Mouse (Mus musculus) R1 (cell line): Measurements from ENCODE around the gene Rcbtb2.
A peak's percentile ranks its signal among the peaks of the same experiment; 100 is the strongest.
"Not testable (repeated sequence)": the region's sequence is repeated elsewhere in the genome, so short reads cannot be mapped to it uniquely, and the experiment has no call there.

Experiments used
- DNase-seq: peaks from one replicate; pipeline ENCODE4 v3.0.0-alpha.2; 2018; ENCODE audit warnings: low read depth, low spot score

Rcbtb2 gene

DNA sequence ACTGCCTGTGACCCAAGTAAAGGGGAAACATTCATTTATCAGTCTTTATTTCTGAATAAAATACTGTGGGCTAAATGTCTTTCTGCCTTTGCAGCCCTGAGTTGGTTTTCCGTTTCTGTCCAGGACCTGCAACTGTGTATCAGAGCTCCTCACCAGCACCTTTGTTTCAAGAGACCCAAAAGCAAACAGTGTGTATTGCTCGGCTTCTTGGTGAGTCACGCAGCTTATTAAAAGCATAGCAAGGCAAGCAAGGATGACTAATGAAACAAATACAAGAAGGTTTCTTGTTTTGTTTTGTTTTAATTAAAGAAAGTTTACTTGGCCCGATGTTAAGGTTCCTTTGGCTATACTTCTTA lies at the start of gene Rcbtb2:
Rcbtb2 (plus strand) TSS at position 115 of the 356 bp plus-strand sequence.
- DNase-seq, result no peak

DNA sequence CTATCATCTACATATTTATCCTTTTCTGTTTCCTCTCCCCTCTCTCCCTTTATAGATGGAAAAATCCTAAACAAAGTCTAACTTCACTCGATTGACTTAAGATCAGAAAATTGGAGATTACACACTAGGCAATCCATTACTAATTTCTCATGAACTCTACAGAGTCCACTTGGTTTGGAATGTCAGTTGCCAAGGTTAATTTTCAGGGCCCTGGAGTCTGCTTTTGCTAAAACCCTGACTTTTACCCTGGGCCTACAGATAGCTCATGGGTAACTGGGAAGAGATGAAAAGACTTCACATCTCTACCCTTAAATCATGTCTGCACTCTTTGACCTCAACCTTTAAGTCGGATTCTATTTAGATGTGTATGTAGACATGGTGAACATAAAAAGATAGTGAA lies 39.3 kb upstream of the Rcbtb2 start:
- DNase-seq, result no peak

DNA sequence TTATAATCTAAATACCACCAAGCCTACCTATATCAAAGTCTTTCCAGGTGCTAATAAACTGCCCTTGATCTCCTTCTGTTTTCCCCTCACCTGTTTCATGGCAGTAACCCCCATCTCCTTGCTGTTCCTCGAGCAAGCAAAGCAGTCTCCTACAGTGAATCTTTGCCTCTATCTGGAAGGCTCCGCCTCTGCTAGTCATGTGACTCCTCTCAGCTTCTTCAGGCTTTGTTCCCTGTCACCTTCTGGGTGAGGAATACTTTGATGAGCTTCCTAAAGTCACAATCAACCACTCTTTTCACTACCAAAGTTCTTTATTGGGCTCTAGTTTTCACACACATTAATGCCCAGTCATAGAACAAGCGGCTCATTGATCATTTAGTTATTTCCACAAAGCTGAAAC lies 36.4 kb upstream of the Rcbtb2 start:
- DNase-seq, result no peak

DNA sequence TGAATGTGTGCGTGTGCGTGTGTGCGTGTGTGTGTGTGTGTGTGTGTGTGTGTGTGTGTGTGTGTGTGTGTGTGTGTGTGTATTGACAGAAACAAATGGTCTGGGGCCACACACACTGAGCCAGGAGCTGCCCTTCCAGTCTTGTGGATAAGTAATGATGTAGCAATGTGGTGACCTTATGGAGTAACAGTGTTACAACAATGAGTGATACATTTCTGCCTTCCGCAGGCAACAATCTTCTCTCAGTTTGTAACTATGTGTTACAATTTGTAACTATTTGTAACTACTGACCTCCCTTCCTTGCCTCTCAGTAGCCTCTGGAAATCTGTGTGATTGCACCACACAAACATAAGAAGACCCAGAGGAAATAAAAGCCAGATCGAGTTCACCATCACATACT lies 35.6 kb upstream of the Rcbtb2 start:
- no peak for DNase-seq

DNA sequence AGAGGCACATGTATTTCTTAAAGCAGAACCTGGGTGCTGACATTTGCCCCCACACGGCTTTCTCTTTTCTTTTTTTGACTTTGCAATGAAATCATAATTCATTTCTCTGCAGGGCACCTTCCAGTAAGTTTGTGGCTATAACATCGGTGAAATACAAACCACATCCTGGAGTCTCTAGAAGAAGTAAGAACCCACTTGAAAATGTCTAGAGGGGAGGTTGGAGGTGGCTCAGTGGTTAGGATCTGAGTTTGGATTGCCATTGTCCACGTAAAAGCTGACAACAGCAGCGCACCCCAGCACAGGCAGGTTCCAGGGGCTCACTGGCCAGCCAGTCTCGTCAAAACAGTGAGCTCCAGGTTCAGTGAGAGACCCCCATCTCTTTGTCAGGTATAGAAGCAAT lies 35.1 kb upstream of the Rcbtb2 start:
- no peak for DNase-seq

DNA sequence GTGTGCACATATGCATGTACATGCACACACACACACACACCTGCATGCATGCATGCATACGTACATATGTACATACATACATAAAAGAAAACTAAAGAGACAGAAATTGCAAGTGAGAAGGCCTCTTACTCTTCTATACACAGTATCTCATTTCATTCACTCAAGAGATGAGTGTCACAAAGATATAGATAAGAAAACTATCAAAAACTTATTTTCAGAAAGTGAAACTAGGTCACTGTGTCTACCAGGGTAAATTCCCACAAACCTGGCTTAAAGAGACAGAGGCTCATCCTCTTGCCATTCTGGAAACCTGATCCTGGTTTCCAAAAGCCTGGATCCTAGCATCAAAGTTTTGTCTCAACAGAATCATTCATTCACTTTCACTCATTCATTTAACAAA lies 34.6 kb upstream of the Rcbtb2 start:
- no peak for DNase-seq

DNA sequence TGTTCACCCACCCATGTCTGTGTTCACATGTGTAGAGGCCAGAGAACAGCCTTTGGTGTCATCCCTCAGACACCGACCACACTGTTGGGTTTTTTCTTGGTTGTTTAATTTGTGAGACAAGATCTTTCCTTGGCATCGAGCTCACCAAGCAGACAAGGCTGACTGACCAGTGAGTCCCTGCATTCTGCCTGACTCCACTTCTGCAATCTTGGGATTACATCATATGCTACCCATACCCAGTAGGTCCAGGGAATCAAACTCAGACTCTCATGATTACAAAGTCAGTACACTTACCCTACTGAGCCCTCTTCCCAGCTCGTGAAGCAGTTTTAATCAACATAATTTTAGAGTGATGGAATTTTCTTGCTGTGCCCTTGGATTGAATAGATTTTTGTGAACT lies 30.0 kb upstream of the Rcbtb2 start:
- DNase-seq, result no peak

DNA sequence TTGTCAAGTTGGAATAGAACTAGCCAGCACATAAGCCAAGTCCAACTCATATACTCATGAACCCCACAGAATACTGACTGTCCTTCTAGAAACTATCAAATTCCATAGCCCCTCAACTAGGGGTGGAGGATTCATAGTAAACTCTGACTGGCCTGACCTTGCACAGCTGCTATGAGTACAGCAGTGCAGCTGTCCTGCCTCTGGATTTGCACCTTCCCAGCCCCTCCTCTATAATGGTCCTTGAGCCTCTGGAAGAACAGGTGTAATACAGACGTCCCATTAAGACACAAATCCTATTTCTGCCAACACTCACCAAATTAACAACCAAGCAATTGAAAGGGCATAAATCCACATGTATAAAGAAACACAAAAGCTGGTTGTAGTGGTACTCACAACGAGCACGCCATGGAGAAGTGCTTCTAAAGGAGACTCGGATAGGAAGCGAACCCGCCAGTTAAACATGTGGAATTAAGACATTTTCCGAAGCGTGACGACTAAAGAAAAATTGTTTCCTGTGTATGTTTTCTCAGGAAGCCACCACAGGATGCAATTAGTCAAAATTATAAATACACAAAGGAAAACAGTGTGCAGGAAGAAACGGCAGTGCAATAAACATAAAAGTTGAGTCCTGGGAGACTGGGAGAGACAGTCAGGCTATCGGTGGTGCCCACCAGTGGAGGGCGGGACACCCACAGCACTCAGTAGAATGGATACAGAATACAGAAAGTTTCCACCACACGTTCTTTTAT lies 27.9 kb upstream of the Rcbtb2 start:
- DNase-seq, result no peak

DNA sequence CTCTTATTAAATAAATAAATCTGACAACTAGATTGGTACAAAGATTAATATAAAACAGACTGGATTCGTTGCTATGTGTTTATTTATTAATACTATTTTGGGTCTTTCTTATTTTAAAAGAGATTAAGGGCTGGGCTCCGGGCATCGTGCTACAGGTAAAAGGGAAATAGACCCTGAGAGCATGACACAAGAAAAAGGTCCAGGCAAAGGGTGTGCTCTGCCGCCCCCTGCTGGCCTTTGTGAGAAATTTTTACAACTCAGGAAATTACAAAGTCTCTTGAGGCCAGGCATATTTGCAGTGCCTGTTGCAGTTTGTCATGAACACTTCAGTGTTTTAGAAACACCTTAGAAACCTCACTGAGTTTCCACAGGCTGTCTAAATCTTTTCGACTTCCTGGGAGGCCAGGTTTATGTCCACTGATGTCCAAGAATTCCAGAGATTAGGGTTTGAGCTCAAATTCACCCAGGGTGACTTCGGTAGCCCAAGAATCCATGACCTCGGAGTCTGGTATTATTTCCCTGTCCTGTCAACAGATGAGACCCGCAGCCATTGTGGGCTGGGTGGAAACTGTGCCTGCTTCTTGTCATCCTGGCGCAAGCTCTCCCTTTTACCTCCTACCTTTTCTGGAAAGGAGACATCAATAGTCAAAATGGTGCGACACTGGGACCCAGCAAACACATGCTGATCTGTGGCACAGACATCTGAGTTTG lies 24.0 kb upstream of the Rcbtb2 start:
- DNase-seq, result peak; percentile 72

DNA sequence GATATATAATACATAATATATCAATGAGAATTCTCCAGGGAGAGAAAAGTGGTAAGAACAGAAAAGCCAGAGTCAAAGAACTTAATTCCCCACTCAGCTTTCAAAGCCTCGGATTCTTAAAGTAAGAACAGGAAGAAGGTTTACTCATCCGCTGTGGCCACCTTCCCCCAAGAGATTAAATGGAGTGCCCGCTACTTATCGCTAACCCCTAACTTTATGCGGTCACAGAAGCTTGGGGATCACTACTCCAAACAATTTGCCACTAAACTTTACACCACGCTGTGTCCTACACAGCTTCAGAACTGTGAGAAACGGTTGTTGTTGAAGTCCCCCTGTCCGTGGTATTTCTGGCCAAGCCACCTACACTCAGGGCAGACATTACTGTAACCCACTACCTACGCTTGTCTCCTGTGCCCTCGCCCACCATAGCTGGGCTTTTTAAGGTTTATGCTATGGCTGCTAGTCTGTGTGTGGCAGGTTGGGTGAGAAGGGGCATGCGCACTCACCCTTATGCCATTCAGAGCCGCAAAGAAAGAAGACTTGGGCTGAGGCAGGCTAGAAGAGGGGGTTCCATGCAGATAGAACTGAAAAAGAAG lies 20.5 kb upstream of the Rcbtb2 start:
- no peak for DNase-seq

DNA sequence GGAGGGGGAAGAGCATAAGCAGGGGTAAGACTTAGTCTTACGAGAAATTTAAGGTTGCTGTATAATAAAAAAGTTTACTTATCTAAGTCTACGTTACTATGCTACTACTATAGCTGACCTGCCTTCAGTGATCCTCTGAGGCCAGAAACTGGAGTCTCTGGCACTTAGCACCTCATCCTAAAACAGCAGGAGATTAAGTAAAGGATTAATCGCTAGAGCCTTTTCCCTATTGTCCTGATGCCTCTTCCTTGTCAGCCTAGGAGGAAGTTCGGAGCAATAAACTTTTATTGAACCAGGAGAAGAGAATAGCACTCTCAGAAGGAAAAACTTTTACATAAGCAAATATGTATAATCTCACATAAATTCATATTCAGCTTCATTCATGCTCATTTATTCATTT lies 19.9 kb upstream of the Rcbtb2 start:
- DNase-seq, result peak; percentile 58

DNA sequence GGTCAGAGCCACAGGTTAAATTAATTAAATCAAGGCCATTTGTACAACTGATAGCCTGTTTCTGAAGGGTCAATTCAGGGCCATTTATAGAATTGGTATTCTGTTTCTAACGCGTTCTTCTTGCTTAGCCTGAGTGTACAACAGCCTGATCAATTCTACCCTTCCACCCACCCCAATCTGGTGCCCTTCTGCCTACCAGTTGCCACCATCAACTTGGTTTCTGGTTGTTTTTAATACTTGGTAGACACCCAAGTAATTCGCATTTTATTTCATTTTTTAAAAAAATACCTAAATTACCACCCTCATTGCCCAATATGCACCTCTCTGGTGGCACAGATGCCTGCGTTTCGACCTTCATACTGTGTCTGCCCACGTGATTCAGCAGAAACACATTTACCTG lies 17.9 kb upstream of the Rcbtb2 start:
- DNase-seq, result no peak

DNA sequence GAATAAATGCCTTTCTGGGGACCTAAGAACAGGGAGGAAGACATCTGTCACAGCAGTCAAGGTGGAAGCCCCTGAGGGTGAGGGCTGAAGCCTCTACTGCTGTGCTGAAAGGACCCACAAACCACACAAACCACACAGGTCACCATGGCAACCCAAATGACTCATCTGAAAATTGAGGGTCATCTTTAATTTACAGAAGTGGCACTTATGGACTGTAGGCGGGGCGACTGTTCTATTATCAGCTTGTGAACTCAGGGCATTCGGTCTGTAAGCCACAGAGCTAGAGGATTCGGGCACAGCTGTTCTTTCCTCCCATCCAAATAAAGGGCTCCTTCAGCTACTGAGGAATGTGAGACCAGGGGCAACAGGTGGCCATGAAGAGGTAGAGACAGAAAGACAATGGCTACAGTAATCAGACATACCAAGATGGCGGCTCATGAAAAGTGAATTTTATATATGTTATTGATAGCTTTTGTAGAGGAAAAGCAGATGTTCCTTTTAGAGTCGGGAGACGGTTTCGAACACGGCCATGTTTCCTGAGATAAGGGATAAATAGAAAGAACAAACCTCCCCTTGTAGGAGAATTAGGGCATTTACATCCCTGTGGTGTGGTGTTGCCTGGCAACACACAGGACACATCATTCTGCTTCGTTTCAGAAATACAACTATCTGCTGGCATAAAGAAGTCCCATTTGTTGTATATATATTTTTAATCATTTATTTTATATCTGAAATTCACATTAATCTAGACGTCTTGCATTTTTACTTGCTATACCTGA lies 17.2 kb upstream of the Rcbtb2 start:
- no peak for DNase-seq

DNA sequence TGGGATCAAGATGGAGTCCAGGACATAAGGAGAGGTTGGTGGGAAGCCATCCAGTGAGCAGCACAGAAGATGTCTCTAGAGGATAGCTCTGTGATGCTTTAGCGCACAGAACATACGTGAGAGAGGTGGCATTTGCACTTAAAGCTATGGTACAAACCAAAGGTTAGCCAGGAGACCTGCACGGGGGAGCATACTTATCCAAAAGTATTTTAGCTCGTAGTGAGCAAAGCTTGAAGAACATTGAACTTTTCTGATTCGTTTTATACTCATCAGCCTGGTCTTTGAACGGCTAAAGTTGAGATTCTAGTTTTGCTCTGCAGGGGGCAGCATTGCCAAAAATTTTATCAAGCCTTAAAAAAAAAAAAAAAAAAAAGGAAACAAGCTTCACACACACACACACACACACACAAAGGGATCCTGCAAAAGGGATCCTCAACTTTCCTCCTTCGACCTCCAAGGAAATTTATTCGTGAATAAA lies 16.6 kb upstream of the Rcbtb2 start:
- DNase-seq, result peak; percentile 44

DNA sequence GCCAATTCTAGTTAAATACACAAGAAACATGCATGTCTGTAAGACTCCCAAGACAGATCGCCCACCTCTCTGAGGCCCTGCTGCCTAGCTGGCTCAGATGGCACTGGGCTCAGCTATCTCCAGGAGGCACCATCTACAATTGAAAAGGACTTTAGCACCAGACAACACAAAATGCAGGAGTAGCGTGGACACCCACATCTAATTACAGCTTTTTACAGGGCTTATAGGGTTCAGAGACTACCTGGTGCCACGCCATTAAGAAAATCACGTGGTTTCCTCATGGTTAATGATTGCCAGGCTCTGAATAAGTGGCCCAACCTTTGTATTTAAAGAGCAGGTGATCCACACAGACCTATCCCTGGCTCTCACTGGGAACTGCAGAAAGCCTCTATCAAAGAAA lies 15.9 kb upstream of the Rcbtb2 start:
- no peak for DNase-seq

DNA sequence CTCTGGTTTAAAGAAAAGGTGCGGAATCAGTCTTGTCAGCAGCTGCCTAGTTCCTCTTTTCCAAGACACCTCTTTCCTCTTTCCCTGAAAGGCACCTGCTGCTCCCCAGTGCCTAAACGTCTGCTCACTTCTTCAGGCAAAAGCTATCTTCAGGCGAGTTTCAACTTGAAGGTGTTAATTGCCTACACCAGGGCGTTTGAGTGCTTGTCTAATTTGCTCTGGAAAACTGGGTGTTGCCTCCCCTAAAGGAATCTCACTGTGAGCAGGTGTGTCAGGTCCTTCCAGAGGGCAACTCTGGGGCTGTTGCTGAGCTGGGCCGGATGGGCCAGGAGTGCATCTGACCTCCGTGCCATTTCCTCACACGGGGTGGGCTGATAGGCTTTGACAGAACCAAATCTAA lies 15.5 kb upstream of the Rcbtb2 start:
- no peak for DNase-seq

DNA sequence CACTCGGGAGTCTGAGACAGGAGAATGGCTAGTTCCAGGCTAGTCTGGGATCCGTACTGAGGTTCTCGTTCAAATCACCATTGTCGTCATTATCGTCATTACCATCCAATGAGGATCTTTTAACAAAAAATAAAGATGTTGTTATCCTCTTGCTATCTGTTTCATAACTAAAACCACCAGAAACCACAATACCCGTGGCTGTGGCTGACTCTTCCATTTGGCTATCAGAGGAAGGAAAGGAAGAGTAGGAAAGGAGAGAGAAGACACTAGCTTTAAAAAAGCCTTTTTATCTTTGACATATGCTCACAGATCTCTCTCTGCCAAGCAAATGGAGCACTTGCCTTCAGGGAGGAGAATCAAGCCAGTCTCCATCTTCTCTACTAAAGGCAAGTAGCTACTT lies 14.9 kb upstream of the Rcbtb2 start:
- DNase-seq, result no peak

DNA sequence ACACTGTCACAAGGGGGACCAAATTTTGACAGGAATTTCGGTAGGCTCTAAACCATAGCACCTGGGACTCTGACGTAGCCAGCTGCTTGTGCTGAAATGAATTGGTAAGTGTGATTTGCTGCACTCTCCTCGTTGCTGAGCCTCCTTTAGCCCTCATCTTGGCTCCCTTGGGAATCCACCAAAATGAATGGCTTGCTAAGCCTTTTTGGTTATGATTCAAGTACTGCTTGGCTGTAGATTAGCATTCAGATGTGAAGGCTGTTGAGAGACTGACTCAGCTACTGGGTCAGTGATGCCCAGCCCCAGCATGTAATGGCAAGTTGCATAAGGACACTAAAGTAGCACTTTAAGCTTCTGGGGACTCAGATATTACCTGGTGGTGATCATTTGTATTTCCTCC lies 12.2 kb upstream of the Rcbtb2 start:
- DNase-seq, result no peak

DNA sequence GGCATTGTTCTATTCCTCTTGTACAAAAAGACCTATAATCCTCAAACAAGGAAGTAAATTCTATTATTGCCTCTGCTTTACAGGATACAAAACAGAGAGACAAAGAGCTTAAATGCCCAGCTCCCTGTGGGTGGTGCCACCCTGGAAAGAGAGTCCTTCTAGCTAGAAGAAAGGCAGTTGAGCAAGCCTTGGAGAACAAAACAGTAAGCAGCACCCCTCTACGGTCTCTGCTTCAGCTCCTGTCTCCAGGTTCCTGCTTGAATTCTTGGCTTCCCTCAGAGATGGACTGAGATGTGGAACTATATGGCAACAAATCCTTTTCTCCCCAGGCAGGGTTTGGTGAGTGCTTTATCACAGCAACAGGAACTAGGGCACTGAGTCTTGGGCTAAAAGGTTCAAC lies 11.7 kb upstream of the Rcbtb2 start:
- DNase-seq, result no peak

DNA sequence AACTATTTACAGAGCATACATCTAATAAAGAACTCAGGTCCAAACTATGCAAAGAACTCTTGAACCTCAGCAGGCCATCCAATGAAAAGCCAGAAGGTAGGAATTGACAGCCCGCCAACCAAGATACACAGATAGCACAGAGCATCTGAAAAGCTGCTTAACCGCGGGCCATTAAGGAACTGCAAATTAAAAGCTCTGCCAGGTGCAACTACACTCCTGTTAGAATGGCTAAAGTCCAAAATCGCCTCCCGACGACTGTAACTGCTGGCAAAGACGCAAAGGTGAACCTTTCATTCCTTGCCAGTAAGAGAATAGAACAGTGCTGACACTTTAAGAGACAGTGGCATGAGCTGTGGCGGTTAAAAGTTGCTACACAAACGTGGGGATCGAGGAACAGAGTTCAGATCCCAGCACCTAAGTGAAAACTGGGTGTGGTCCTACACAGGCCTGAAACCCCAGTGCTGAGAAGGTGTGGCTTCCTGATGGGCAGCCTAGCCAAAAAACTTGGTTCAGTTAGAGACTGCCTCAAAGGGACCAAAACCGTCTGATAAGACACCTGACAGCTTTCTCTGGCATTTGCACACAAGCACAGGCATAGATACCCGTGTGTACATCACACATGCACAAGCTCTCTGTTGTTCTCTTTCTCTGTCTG lies 10.5 kb upstream of the Rcbtb2 start:
- no peak for DNase-seq

DNA sequence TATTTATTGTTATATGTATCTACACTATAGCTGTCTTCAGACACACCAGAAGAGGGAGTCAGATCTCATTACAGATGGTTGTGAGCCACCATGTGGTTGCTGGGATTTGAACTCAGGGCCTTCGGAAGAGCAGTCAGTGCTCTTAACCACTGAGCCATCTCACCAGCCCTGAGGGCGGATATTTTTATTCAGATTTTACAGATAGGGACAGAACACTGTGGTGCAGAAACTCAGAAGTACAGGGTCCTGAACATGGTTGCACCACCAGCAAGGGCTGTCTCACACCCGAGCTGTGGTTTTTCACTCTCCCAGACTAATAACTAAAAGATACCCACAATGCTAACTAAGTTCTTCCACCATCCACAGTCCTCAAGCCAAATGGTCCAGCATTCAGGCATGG lies 7.9 kb upstream of the Rcbtb2 start:
- DNase-seq, result not testable (repeated sequence)

DNA sequence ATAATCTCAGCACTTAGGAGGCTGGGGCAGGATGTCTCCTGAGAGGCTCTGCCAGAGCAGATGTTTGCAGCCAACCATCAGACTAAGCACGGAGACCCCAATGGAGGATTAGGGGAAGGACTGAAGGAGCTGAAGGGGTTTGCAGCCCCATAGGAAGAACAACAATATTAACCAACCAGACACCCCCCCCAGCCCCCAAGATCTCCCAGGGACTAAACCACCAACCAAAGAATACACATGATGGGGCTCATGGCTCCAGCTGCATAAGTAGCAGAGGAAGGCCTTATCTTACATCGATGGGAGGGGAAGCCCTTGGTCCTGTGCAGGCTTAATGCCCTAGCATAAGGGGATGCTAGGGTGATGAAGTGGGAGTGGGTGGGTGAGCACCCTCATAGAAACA lies 6.5 kb upstream of the Rcbtb2 start:
- no peak for DNase-seq
